Mouse (Mus musculus): ENCODE results near the gene Stra6. TPM values are rescaled to one million over a fixed set of nuclear protein-coding genes. Genes with fewer than 3 reads are reported as not detected.

Stra6 gene
- polyA plus RNA-seq, 2 experiments, result 0.07 TPM; not detected in 1

DNA sequence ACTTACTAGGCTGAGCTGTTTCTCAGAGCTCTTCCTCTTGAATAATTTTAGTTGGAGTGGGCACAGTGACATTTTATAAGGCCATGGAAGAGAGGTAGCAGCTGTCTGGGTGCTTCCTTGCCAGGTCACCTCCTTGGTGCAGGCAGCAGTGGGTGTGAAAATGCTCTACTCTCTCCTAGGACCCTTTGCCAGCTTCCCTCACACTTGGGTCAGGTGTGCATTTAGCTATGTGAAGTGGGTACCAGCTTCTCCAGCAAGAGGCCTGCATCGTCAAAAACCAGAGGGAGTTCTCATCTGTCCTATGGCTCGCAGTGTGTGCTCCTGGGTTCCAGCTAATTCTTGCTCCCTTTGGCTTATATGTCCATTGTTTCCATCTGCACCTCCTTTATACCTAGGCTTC, 115.8 kb downstream of the Stra6 start:
- DNase-seq (ENCODE audit: low read depth in 3 of 3, low spot score in 3 of 3) (no peak), ATAC-seq (ENCODE audit: insufficient read depth) (no peak)
- no peak overlapping the region for H3K4me2 ChIP-seq (ENCODE audit: low read depth)
- H3K36me3 ChIP-seq (replicated peaks; ENCODE audit: control insufficient read depth, insufficient read depth, low read depth), result no peaks in the 10 kb centered on the region
- H3K4me1 ChIP-seq (replicated peaks; ENCODE audit: control insufficient read depth in 2 of 2, insufficient read depth in 2 of 2, low read length in 1 of 2), result no peaks in the 10 kb centered on the region
- H3K4me3 ChIP-seq (ENCODE audit: insufficient read depth in 1 of 2, low read depth in 2 of 2, low read length in 2 of 2), result no peak overlapping the region
- TF ChIP-seq EP300 (IDR thresholded peaks at IDR 0.05; ENCODE audit: low read depth), result no peak
- no peak for TF ChIP-seq CTCF (IDR thresholded peaks at IDR 0.05; ENCODE audit: low read depth)
- no peaks in the 10 kb centered on the region for H3K9me3 ChIP-seq (ENCODE audit: control insufficient read depth, low read length)
- no peak overlapping the region for H3K9ac ChIP-seq (replicated peaks)
- WGBS (ENCODE audit: insufficient replicate concordance), result 75% methylated on average over 2 of the region's 2 CpGs
- H3K27me3 ChIP-seq (ENCODE audit: control insufficient read depth, insufficient read depth, low read length), result no peaks in the 10 kb centered on the region
- H3K27ac ChIP-seq, result no peak overlapping the region

DNA sequence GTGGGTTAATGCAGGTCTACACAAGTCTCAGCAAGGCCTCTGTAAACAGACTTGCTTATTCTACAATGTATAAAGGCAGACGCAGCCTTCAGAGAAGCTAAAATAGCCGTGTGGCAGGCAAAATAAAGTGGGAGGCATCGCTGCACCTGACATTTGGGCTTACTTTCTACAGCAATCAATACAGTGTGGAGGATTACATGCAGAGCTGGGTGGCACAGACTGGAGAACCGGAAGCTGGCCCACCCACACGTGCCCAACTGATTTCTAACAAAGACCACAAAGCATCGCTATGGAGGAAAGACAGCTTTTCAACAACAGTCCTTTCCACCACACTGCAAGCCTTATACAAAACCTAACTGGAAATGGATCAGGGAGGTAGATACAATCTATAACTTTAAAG, 120.9 kb downstream of the Stra6 start:
- H3K9me3 ChIP-seq (ENCODE audit: control insufficient read depth, low read length), result no peaks in the 10 kb centered on the region
- H3K9ac ChIP-seq (replicated peaks), result no peak overlapping the region
- H3K36me3 ChIP-seq (replicated peaks; ENCODE audit: control insufficient read depth, insufficient read depth, low read depth), result no peaks in the 10 kb centered on the region
- TF ChIP-seq EP300 (IDR thresholded peaks at IDR 0.05; ENCODE audit: low read depth) (no peak), CTCF (IDR thresholded peaks at IDR 0.05; ENCODE audit: low read depth) (no peak)
- DNase-seq (ENCODE audit: low read depth in 3 of 3, low spot score in 3 of 3) (no peak), ATAC-seq (ENCODE audit: insufficient read depth) (no peak)
- H3K27ac ChIP-seq, result no peak overlapping the region
- no peaks in the 10 kb centered on the region for H3K4me1 ChIP-seq (replicated peaks; ENCODE audit: control insufficient read depth in 2 of 2, insufficient read depth in 2 of 2, low read length in 1 of 2)
- H3K4me3 ChIP-seq (ENCODE audit: insufficient read depth in 1 of 2, low read depth in 2 of 2, low read length in 2 of 2), result no peak overlapping the region
- 63% methylated on average over 6 of the region's 6 CpGs for WGBS (ENCODE audit: insufficient replicate concordance)
- no peak overlapping the region for H3K4me2 ChIP-seq (ENCODE audit: low read depth)
- no peaks in the 10 kb centered on the region for H3K27me3 ChIP-seq (ENCODE audit: control insufficient read depth, insufficient read depth, low read length)

- H3K9ac ChIP-seq (replicated peaks), result no peak overlapping the region
- no peak overlapping the region for H3K4me3 ChIP-seq (ENCODE audit: insufficient read depth in 1 of 2, low read depth in 2 of 2, low read length in 2 of 2)
- DNase-seq (ENCODE audit: low read depth in 3 of 3, low spot score in 3 of 3) (no peak), ATAC-seq (ENCODE audit: insufficient read depth) (no peak)
- H3K4me1 ChIP-seq (replicated peaks; ENCODE audit: control insufficient read depth in 2 of 2, insufficient read depth in 2 of 2, low read length in 1 of 2), result no peaks in the 10 kb centered on the region
- no peak overlapping the region for H3K4me2 ChIP-seq (ENCODE audit: low read depth)
- H3K27ac ChIP-seq, result no peak overlapping the region
- no peak for TF ChIP-seq CTCF (IDR thresholded peaks at IDR 0.05; ENCODE audit: low read depth)
- no peak for TF ChIP-seq EP300 (IDR thresholded peaks at IDR 0.05; ENCODE audit: low read depth)
- H3K36me3 ChIP-seq (replicated peaks; ENCODE audit: control insufficient read depth, insufficient read depth, low read depth), result no peaks in the 10 kb centered on the region
- H3K9me3 ChIP-seq (ENCODE audit: control insufficient read depth, low read length), result no peaks in the 10 kb centered on the region
- 50% methylated on average over 9 of the region's 9 CpGs for WGBS (ENCODE audit: insufficient replicate concordance)
- H3K27me3 ChIP-seq (ENCODE audit: control insufficient read depth, insufficient read depth, low read length), result peaks cover 44% of the 10 kb centered on the region
These were observed 130.6 kb downstream of the Stra6 start for GRCm38 (mm10) chr9:58194222-58194621.

DNA sequence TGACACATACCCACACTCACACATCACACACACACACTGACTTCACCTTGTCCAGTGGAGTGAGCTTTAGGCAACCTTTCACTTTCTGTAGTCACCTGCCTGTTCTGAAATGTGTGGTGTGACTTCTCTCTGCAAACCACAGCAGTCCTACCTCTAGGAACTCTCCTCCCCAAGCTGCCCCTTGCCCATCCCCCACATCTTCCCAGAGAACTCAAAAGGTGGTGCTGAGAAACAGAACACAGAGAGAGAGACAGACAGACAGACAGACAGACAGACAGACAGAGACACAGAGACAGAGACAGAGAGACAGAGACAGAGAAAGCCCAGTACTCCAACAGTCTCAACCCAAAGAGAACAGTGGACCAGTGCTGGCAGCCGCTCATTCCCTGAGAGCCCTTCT, 132.1 kb downstream of the Stra6 start:
- no peaks in the 10 kb centered on the region for H3K4me1 ChIP-seq (replicated peaks; ENCODE audit: control insufficient read depth in 2 of 2, insufficient read depth in 2 of 2, low read length in 1 of 2)
- H3K4me2 ChIP-seq (ENCODE audit: low read depth), result no peak overlapping the region
- no peak for ATAC-seq (ENCODE audit: insufficient read depth)
- H3K36me3 ChIP-seq (replicated peaks; ENCODE audit: control insufficient read depth, insufficient read depth, low read depth), result no peaks in the 10 kb centered on the region
- DNase-seq (ENCODE audit: low read depth in 3 of 3, low spot score in 3 of 3), result no peak
- H3K9me3 ChIP-seq (ENCODE audit: control insufficient read depth, low read length), result no peaks in the 10 kb centered on the region
- H3K4me3 ChIP-seq (ENCODE audit: insufficient read depth in 1 of 2, low read depth in 2 of 2, low read length in 2 of 2), result no peak overlapping the region
- WGBS (ENCODE audit: insufficient replicate concordance), result 0% methylated on average over 1 of the region's 1 CpGs
- H3K27me3 ChIP-seq (ENCODE audit: control insufficient read depth, insufficient read depth, low read length), result peaks cover 58% of the 10 kb centered on the region
- H3K27ac ChIP-seq, result no peak overlapping the region
- TF ChIP-seq CTCF (IDR thresholded peaks at IDR 0.05; ENCODE audit: low read depth) (no peak), EP300 (IDR thresholded peaks at IDR 0.05; ENCODE audit: low read depth) (no peak)
- H3K9ac ChIP-seq (replicated peaks), result no peak overlapping the region

GRCm38 (mm10) chr9:58196141-58196540, 132.6 kb downstream of the Stra6 start:
- Histone ChIP-seq H3K9ac (replicated peaks) (no peak overlapping the region), H3K36me3 (replicated peaks; ENCODE audit: control insufficient read depth, insufficient read depth, low read depth) (no peaks in the 10 kb centered on the region), H3K4me3 (ENCODE audit: insufficient read depth in 1 of 2, low read depth in 2 of 2, low read length in 2 of 2) (no peak overlapping the region), H3K4me2 (ENCODE audit: low read depth) (no peak overlapping the region), H3K27ac (no peak overlapping the region), H3K9me3 (ENCODE audit: control insufficient read depth, low read length) (no peaks in the 10 kb centered on the region), H3K4me1 (replicated peaks; ENCODE audit: control insufficient read depth in 2 of 2, insufficient read depth in 2 of 2, low read length in 1 of 2) (no peaks in the 10 kb centered on the region), H3K27me3 (ENCODE audit: control insufficient read depth, insufficient read depth, low read length) (peaks cover 63% of the 10 kb centered on the region)
- WGBS (ENCODE audit: insufficient replicate concordance), result 3% methylated on average over 14 of the region's 14 CpGs
- DNase-seq (ENCODE audit: low read depth in 3 of 3, low spot score in 3 of 3) (no peak), ATAC-seq (ENCODE audit: insufficient read depth) (no peak)
- TF ChIP-seq EP300 (IDR thresholded peaks at IDR 0.05; ENCODE audit: low read depth) (no peak), CTCF (IDR thresholded peaks at IDR 0.05; ENCODE audit: low read depth) (no peak)

Measured in liver, embryonic 14.5 days (tissue).